Mouse (Mus musculus): Measurements from ENCODE around the gene Sugt1. TPM values are rescaled to one million over a fixed set of nuclear protein-coding genes. Genes with fewer than 3 reads are reported as not detected.

The Sugt1 gene
- polyA plus RNA-seq, 1 experiment from 2014 or later = 149 TPM

GRCm38 (mm10) chr14:79591611-79592010, 4.1 kb downstream of the Sugt1 start:
- no peaks in the 10 kb centered on the region for H3K9me3 ChIP-seq (replicated peaks; ENCODE audit: control insufficient read depth, low read length)
- no peak overlapping the region for H3K9ac ChIP-seq (ENCODE audit: low read length)
- no peak overlapping the region for H3K27ac ChIP-seq (ENCODE audit: low read depth, low read length)
- H3K4me2 ChIP-seq (ENCODE audit: low read length) = no peak overlapping the region
- H3K4me3 ChIP-seq (ENCODE audit: low read depth, low read length) = no peak overlapping the region
- peaks cover 20% of the 10 kb centered on the region for H3K36me3 ChIP-seq (ENCODE audit: control insufficient read depth, insufficient read depth, low read length)
- DNase-seq (ENCODE audit: low spot score) = no peak
- no peak for ATAC-seq
- WGBS = 80% methylated on average over 2 of the region's 2 CpGs
- peaks cover 15% of the 10 kb centered on the region for H3K4me1 ChIP-seq (ENCODE audit: control insufficient read depth, insufficient read depth, low read length)
- H3K27me3 ChIP-seq (replicated peaks; ENCODE audit: control insufficient read depth, insufficient read depth, low read length) = no peaks in the 10 kb centered on the region

GRCm38 (mm10) chr14:79594069-79594468, 6.6 kb downstream of the Sugt1 start:
- no peaks in the 10 kb centered on the region for H3K9me3 ChIP-seq (replicated peaks; ENCODE audit: control insufficient read depth, low read length)
- H3K4me2 ChIP-seq (ENCODE audit: low read length) = no peak overlapping the region
- H3K27ac ChIP-seq (ENCODE audit: low read depth, low read length) = no peak overlapping the region
- DNase-seq (ENCODE audit: low spot score) = no peak
- H3K4me3 ChIP-seq (ENCODE audit: low read depth, low read length) = no peak overlapping the region
- H3K27me3 ChIP-seq (replicated peaks; ENCODE audit: control insufficient read depth, insufficient read depth, low read length) = no peaks in the 10 kb centered on the region
- no peak overlapping the region for H3K9ac ChIP-seq (ENCODE audit: low read length)
- H3K36me3 ChIP-seq (ENCODE audit: control insufficient read depth, insufficient read depth, low read length) = peaks cover 36% of the 10 kb centered on the region
- H3K4me1 ChIP-seq (ENCODE audit: control insufficient read depth, insufficient read depth, low read length) = peaks cover 3% of the 10 kb centered on the region; the same call in 1 of the 2 replicates
- WGBS = 87% methylated on average over 5 of the region's 5 CpGs
- no peak for ATAC-seq

- H3K27ac ChIP-seq (ENCODE audit: low read depth, low read length) = no peak overlapping the region
- no peaks in the 10 kb centered on the region for H3K9me3 ChIP-seq (replicated peaks; ENCODE audit: control insufficient read depth, low read length)
- peaks cover 59% of the 10 kb centered on the region for H3K36me3 ChIP-seq (ENCODE audit: control insufficient read depth, insufficient read depth, low read length)
- no peak overlapping the region for H3K4me2 ChIP-seq (ENCODE audit: low read length)
- no peak overlapping the region for H3K9ac ChIP-seq (ENCODE audit: low read length)
- no peak overlapping the region for H3K4me3 ChIP-seq (ENCODE audit: low read depth, low read length)
- WGBS = 69% methylated on average over 4 of the region's 4 CpGs
- no peak for ATAC-seq
- H3K27me3 ChIP-seq (replicated peaks; ENCODE audit: control insufficient read depth, insufficient read depth, low read length) = no peaks in the 10 kb centered on the region
- DNase-seq (ENCODE audit: low spot score) = no peak
- H3K4me1 ChIP-seq (ENCODE audit: control insufficient read depth, insufficient read depth, low read length) = no peaks in the 10 kb centered on the region
These were observed 9.1 kb downstream of the Sugt1 start for GRCm38 (mm10) chr14:79596602-79597001.

GRCm38 (mm10) chr14:79605881-79606280, 18.4 kb downstream of the Sugt1 start:
- Histone ChIP-seq H3K36me3 (ENCODE audit: control insufficient read depth, insufficient read depth, low read length) (peaks cover 78% of the 10 kb centered on the region), H3K4me2 (ENCODE audit: low read length) (no peak overlapping the region), H3K27ac (ENCODE audit: low read depth, low read length) (no peak overlapping the region), H3K9ac (ENCODE audit: low read length) (no peak overlapping the region), H3K4me1 (ENCODE audit: control insufficient read depth, insufficient read depth, low read length) (no peaks in the 10 kb centered on the region), H3K9me3 (replicated peaks; ENCODE audit: control insufficient read depth, low read length) (no peaks in the 10 kb centered on the region), H3K27me3 (replicated peaks; ENCODE audit: control insufficient read depth, insufficient read depth, low read length) (no peaks in the 10 kb centered on the region), H3K4me3 (ENCODE audit: low read depth, low read length) (no peak overlapping the region)
- ATAC-seq = no peak
- no peak for DNase-seq (ENCODE audit: low spot score)
- 80% methylated on average over 2 of the region's 2 CpGs for WGBS

- 94% methylated on average over 6 of the region's 6 CpGs for whole genome bisulfite sequencing
- no peak for DNase-seq (ENCODE audit: low spot score)
- no peak overlapping the region for H3K27ac ChIP-seq (ENCODE audit: low read depth, low read length)
- no peak overlapping the region for H3K4me3 ChIP-seq (ENCODE audit: low read depth, low read length)
- ATAC-seq = no peak
- peaks cover 78% of the 10 kb centered on the region for H3K36me3 ChIP-seq (ENCODE audit: control insufficient read depth, insufficient read depth, low read length)
- H3K9ac ChIP-seq (ENCODE audit: low read length) = no peak overlapping the region
- no peaks in the 10 kb centered on the region for H3K9me3 ChIP-seq (replicated peaks; ENCODE audit: control insufficient read depth, low read length)
- H3K4me1 ChIP-seq (ENCODE audit: control insufficient read depth, insufficient read depth, low read length) = no peaks in the 10 kb centered on the region
- no peak overlapping the region for H3K4me2 ChIP-seq (ENCODE audit: low read length)
- no peaks in the 10 kb centered on the region for H3K27me3 ChIP-seq (replicated peaks; ENCODE audit: control insufficient read depth, insufficient read depth, low read length)
These were observed 18.9 kb downstream of the Sugt1 start for GRCm38 (mm10) chr14:79606392-79606791.

- DNase-seq (ENCODE audit: low spot score) (no peak), ATAC-seq (no peak)
- Histone ChIP-seq H3K27me3 (replicated peaks; ENCODE audit: control insufficient read depth, insufficient read depth, low read length) (no peaks in the 10 kb centered on the region), H3K4me1 (ENCODE audit: control insufficient read depth, insufficient read depth, low read length) (no peaks in the 10 kb centered on the region), H3K27ac (ENCODE audit: low read depth, low read length) (no peak overlapping the region), H3K9ac (ENCODE audit: low read length) (no peak overlapping the region), H3K36me3 (ENCODE audit: control insufficient read depth, insufficient read depth, low read length) (peaks cover 77% of the 10 kb centered on the region), H3K9me3 (replicated peaks; ENCODE audit: control insufficient read depth, low read length) (no peaks in the 10 kb centered on the region), H3K4me3 (ENCODE audit: low read depth, low read length) (no peak overlapping the region), H3K4me2 (ENCODE audit: low read length) (no peak overlapping the region)
- 88% methylated on average over 3 of the region's 3 CpGs for WGBS
These were observed 19.4 kb downstream of the Sugt1 start for GRCm38 (mm10) chr14:79606867-79607266.

GRCm38 (mm10) chr14:79607352-79607751, 19.9 kb downstream of the Sugt1 start:
- Histone ChIP-seq H3K27me3 (replicated peaks; ENCODE audit: control insufficient read depth, insufficient read depth, low read length) (no peaks in the 10 kb centered on the region), H3K27ac (ENCODE audit: low read depth, low read length) (no peak overlapping the region), H3K4me2 (ENCODE audit: low read length) (no peak overlapping the region), H3K4me1 (ENCODE audit: control insufficient read depth, insufficient read depth, low read length) (no peaks in the 10 kb centered on the region), H3K36me3 (ENCODE audit: control insufficient read depth, insufficient read depth, low read length) (peaks cover 79% of the 10 kb centered on the region), H3K9me3 (replicated peaks; ENCODE audit: control insufficient read depth, low read length) (no peaks in the 10 kb centered on the region), H3K4me3 (ENCODE audit: low read depth, low read length) (no peak overlapping the region), H3K9ac (ENCODE audit: low read length) (no peak overlapping the region)
- ATAC-seq (no peak), DNase-seq (ENCODE audit: low spot score) (no peak)
- WGBS = 95% methylated on average over 4 of the region's 4 CpGs

GRCm38 (mm10) chr14:79608286-79608685, 20.8 kb downstream of the Sugt1 start:
- Histone ChIP-seq H3K9ac (ENCODE audit: low read length) (no peak overlapping the region), H3K4me3 (ENCODE audit: low read depth, low read length) (no peak overlapping the region), H3K9me3 (replicated peaks; ENCODE audit: control insufficient read depth, low read length) (no peaks in the 10 kb centered on the region), H3K36me3 (ENCODE audit: control insufficient read depth, insufficient read depth, low read length) (peaks cover 81% of the 10 kb centered on the region), H3K27ac (ENCODE audit: low read depth, low read length) (no peak overlapping the region), H3K4me1 (ENCODE audit: control insufficient read depth, insufficient read depth, low read length) (no peaks in the 10 kb centered on the region), H3K4me2 (ENCODE audit: low read length) (no peak overlapping the region), H3K27me3 (replicated peaks; ENCODE audit: control insufficient read depth, insufficient read depth, low read length) (no peaks in the 10 kb centered on the region)
- WGBS = 92% methylated on average over 6 of the region's 6 CpGs
- ATAC-seq = no peak
- DNase-seq (ENCODE audit: low spot score) = no peak

GRCm38 (mm10) chr14:79617121-79617828, 29.8 kb downstream of the Sugt1 start:
- 82% methylated on average over 8 of the region's 8 CpGs for WGBS
- Histone ChIP-seq H3K9me3 (replicated peaks; ENCODE audit: control insufficient read depth, low read length) (no peaks in the 10 kb centered on the region), H3K9ac (ENCODE audit: low read length) (no peak overlapping the region), H3K27ac (ENCODE audit: low read depth, low read length) (no peak overlapping the region), H3K4me3 (ENCODE audit: low read depth, low read length) (no peak overlapping the region), H3K27me3 (replicated peaks; ENCODE audit: control insufficient read depth, insufficient read depth, low read length) (no peaks in the 10 kb centered on the region), H3K4me2 (ENCODE audit: low read length) (no peak overlapping the region), H3K36me3 (ENCODE audit: control insufficient read depth, insufficient read depth, low read length) (peaks cover 62% of the 10 kb centered on the region), H3K4me1 (ENCODE audit: control insufficient read depth, insufficient read depth, low read length) (no peaks in the 10 kb centered on the region)
- DNase-seq (ENCODE audit: low spot score) (peak; percentile 81), ATAC-seq (peak; percentile 68; the same call in 1 of the 2 replicates)
